Mouse (Mus musculus) right cerebral cortex, postnatal 25 days (tissue): ENCODE results near the gene Pde4dip.

Experiments
- DNase-seq: peaks from one replicate; pipeline ENCODE4 v3.0.0; 2022

Pde4dip gene

DNA sequence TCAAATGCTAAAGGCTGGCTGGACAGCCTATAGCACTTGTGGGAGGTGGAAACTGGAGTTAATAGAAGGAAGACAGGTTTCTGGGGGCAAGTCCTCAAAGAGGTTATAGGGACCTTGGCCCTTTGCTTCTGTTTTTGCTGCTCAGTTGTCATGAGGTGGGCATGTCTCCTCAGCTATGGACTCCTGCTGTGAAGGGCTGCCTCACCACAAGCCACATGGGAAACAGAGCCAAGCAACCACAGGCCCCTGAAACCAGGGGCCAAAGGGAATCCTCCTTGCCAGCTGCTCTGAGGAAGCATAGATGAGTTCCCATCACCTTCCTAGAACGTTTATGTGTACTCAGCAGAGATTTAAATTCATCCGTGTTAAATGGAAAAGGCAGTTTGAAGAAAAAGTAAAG is 45.9 kb downstream of the Pde4dip start:
- DNase-seq = no peak

DNA sequence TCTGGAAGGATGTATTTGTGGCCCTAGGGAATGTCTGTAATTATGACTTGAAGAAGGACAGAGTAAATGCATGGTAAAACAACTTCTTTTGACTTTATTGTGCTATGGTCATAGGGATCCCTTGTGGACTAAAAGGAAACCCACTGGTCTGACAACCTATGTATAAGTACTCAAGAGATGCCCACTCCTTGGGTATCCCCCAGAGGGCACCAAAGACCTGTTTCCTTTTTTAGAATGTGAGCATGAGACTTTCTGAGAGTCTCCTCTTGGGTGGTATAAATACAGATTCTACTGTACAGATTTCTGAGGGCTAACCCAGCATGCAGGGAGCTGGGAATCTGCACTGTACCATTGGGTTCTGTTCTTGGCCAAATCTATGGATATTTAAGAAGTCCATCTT is 48.1 kb downstream of the Pde4dip start:
- no peak for DNase-seq

DNA sequence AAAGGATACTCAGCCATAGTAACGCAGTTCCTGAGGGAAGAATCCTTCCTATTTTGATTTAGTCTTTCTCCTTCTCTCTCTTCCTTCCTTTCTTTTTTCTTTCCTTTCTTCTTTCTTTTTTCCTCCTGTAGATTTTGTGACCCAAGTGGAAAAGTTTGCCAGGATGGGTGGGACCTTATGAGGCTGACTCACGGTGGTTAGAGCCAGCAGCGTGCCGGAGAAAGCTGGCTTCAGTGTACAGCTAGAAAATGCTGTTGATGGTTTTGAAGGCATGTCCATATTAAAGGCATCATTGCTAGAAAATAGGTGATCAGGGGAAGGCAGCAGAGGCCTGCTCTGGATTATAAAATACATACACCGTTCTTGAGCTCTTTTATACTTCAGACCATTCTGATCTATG is 52.6 kb downstream of the Pde4dip start:
- DNase-seq = no peak

DNA sequence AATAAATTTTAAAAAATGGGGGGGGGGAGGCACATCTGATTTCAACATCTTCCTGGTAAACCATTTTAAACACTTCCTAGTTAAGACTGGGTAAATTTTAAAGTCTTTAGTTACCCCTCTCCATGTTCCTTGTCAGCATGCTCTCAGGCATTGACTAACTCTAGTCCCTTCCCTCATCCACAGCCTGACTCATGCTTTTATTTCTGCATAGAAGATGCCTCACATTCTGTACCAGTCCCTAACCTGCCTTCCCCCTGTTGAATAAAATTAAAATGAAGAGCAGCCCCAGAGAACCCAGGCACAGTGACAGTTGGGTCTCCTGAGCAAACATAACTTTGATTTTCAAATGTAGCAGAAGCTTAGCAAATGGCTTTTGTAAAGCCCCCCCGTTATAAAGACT is 53.9 kb downstream of the Pde4dip start:
- DNase-seq = no peak

DNA sequence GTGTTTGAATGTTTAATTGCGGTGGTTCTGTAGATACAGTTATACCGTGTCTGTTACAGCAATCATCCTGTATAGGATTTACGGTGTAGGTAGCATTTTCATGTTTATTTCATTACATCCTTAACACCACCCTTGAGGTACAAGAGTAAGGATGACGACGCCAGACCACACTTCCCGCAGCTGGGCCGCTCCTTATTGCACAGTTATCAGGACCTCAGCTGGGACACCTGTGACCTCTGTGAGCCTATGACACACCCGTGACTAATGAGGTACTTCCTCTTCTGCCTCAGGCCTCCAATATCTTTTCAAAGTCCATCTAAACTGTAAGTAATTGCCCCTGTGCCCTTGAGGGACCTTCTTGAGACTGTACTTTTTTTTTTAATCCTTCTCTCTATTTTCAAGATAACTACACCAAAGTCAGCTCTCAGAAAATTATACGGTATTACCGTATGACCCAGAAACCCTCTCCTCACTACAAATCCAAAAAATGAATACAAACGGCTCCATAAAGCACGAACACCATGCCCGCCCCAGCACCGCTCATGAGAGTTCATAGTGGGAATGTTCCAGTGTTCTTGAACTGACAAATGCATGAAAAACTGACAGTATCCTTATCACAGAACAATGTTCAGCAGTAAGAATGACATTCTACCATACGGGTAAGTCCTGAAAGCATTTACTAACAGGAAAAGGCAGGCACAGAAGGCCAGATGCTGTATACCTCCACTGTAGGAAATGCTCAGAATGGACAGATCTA is 56.8 kb downstream of the Pde4dip start:
- DNase-seq = no peak

DNA sequence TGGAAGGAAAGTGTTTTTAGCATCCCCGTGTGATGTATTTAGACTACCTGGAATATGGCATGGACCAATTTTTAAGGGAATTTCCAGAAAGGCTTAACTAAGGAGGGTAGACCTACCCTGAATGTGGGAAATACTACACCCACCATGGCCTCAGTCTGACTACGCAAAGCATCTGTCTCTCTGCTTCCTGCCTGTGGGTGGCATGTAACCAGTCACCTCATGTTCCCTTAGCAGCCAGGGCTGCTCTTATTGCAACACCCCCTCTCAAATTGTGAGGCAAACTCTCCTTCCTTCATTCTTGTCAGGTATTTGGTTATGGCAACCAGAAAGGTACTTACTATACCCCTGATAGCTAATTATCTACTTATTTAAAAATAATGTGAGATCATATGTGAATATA is 57.9 kb downstream of the Pde4dip start:
- no peak for DNase-seq

DNA sequence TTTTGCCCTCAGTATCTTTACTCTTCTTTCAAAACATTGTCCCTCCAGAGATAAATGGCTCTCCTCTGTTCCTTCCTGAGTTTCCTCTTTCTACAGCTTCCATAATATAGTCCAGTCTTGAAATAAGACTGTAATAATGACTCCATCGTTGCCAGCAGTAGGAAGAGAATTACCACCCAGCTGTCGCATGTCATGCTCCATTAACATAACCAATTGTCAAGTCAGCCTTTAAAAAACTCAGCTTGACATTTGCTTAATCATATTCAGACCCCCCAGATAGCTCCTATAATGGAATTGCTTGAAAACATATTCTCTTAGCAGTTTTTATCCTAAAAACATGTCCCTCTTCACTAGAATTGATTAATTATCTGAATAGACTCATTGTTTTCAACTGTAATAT is 58.4 kb downstream of the Pde4dip start:
- DNase-seq = no peak

DNA sequence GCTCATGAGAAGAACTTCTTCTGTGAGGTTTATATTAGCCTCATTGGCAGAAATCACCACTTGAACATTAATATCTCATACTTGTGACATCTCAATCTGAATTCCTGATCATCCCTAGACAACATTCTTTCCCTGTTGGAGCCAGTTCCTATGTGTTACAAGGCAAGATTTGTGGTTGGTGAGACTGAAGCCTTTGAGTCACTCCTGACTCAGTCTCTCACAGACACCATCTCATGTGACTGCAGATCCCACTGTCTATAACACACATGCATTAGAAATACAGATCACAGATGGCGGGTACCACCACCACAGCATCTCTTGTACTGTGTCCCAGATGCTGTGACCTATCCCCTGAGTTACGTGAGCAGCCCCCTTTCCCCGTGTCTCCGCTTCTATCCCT is 60.2 kb downstream of the Pde4dip start:
- no peak for DNase-seq

DNA sequence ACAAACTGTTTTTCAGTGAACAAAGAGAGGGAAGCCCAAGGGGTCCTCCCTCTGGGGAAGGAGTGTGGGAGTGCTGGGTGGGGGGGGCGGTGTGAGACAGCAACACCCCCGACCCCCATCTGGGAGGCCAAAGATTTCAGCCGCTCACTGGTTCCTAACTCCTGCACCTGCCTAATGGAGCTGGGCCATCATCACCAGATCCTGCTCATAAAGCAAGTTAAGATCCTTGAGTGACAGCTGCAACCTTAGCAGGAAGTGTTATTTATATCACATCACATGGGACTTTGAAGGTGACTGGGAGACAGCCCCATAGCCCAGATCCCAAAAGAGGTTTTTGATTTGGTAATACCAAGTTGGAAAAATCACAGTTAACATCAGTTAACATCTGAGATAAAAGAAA is 63.3 kb downstream of the Pde4dip start:
- no peak for DNase-seq

DNA sequence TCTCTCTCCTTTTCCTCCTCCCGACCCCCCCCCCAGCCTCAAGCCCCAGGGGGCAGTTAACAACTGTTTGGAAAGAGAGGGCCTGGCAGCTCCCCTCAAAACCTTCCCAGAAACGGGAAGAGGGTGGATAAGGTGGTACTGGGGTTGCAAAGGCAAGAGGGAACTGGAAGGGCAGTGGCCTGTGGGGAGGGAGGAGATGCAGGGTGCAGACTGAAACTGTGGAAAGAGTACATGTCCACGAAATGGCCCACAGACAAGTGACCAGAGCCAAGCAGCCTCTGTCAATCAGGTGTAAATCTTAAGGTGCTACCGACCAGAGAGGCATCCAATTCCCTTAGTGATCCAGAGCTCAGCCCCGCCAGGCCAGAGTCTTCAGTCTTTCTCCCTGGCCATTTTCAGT is 63.8 kb downstream of the Pde4dip start:
- DNase-seq = no peak

DNA sequence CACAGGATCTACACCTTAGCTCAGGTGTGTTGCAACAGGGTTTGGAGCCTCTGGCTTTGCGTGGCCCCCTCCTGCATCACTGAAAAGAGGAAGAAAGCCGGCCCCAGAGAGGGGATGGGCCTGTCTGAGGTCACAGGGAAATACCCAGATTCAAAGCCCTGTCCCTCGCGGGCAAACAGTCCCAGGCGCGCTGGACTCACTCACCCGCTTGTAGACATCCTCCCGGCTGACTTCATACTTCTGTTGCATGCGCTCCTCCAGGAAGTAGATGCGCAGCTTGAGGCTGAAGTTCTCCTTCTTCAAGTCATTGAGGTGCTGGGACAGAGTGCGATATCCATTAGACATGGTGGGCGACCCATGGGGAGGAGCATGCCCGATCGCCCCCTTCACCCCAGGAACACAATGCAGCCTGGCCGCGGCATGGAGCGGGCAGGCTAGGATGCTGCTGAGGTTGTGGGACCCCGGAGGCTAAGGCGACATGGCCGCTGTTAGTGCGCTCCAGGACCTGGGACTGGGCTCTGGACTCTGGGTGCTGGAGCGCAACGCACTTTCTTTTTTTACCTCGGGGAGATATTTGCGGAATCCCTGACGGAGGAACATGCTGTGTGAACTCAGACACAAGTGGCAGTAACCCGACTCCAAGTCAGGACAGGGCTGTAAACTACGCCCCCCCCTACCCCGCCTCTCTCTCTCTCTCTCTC is 64.3 kb downstream of the Pde4dip start:
- DNase-seq = no peak

DNA sequence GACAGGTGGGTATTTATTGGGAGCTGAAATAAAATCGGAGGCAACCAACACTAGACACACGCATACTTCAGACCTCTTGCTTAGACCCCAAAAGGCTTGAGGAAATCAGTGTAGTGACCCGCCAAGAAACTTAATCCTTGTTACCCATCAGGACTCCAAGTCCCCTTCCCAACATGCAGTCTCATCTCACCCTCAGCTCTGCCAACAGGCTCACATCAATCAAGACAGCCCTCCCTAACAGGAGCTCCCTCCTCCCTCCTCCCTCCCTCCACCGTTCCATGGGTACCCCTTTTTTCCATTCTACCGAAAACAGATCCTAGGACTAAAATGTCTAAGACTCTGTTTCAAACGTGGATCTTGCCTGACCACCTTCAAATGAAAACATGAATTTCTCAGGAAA is 65.1 kb downstream of the Pde4dip start:
- DNase-seq = no peak

DNA sequence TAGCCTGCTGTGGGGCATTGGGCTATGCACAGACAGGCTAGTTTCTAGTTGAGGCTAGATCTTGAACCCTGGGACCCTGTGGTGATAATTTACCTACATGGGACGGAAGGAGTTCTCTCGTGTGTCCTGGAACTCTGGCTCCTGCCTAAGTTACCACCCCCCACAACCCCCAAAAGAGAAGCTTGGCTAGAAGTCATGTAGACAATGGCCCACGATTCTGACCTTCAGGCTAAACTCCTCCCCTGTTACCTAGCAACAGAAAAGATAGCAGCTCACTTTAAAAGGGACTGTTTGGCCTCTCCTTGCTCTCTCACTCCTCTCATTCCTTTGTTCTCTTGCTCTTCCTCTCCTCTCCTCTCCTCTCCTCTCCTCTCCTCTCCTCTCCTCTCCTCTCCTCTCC is 69.5 kb downstream of the Pde4dip start:
- no peak for DNase-seq

DNA sequence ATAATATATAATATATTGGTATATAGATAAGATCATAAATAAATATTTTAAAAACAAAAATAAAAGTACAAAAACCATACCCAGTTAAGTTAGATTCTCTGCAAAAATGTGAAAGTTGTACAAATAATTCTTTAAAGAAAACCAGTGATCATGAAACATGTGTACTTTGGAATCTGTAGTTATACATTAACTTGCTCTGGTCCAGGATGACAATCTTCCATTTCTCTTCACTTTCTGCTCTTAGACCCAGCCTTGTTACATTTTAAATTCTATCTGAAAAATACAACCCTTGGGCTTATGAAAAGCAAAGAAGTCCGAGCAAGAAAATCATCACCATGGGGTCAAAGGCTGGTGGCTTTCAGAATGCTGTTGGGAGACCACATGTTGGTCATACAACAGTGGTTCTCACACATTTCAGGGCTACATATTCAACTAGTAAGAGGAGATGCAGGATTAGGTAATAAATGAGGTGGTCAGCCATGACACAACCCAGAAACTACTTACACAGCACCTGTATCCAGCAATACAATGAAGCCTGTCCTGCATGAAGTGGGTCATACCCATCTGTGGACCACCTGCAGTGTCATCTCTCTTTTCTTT is 70.0 kb downstream of the Pde4dip start:
- DNase-seq = no peak

DNA sequence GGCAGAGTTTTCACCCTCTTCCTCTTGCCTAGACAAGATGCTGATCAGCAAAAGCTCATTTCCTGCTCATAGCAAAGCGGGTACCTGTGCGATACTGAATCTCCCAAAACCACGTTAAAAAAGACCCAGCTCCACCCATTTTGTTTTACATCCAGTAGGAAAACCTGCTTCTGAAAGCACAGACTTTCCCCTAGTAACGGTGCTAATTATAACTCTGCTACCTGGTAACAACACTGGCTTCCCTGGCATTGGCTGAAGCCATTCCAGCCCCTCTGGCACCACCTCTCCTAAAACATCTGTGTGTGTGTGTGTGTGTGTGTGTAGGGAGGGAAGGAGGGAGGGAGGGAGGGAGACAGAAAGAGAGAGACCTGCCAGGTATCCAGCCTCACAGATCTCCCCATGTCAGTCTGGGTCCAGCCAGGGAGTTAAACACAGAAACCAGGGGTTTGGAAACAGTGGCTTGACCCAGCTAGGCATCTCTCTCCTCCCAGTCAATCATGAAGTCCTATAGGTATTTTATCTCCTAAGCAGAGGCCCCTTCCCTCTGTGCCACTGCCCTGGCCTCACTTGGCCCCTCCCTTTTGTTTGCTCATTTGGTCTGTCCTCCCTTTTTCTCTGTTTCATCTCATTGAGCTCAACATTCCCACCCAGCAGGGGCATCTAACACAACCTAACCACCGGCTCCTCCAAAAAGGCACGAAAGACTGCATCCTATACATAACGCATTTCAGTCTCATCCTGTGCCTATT is 76.7 kb downstream of the Pde4dip start:
- DNase-seq = peak; percentile 39

DNA sequence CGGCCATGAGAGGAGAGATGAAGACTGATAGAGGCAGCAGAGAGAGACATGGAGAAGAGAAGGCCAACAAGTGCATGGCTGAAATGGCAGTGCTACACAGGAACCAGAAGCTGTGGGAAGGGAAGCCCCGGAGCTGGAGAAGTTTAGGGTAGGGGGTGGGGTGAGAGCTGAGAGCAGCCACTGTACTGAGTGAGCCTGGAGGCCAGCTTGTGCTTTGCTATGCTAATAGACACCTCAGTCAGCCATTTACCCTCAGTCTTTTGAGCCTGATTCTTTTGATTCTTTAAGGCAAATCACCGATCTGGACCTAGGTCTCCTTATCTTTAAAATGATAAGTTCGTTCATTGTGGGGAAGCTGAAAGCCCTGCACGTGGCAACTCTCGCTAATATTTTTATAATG is 77.3 kb downstream of the Pde4dip start:
- DNase-seq = no peak

DNA sequence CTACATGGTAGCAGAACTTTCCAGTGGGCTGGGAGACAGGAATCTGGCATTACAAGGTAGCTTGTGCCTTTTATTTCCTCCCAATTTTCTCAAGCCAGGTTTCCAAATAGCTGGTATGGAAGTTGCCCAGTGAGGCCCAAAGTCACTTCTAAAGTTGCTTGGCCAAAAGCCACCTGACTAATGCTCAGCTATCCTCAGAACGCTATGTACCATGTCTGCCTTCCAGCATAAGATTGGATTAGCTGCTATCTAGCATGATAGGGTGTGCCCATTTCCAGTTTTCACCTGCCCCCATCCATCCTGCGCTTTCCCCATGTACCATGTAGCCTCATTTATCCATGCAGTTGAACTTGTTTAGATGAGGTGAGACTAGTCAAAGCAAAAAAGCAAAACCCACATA is 78.2 kb downstream of the Pde4dip start:
- DNase-seq = no peak

DNA sequence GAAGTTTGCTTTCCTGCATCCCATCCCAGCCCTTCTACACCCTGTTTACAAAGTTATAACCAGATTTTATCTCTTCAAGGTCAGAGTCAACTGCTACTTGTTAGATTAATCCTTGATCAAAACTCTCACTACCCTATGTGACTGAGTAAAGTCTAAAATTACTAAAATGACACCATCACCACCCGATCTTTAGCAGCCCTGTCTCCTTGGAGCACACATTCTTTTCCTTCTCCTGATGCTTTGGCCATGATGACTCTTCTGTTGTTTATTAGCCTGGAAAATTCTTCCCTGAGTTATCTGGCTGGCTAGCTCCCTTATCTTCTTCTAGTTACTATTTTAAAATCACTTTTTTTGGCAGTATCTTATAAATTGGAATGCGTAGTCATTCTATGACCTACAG is 82.9 kb downstream of the Pde4dip start:
- DNase-seq = no peak

DNA sequence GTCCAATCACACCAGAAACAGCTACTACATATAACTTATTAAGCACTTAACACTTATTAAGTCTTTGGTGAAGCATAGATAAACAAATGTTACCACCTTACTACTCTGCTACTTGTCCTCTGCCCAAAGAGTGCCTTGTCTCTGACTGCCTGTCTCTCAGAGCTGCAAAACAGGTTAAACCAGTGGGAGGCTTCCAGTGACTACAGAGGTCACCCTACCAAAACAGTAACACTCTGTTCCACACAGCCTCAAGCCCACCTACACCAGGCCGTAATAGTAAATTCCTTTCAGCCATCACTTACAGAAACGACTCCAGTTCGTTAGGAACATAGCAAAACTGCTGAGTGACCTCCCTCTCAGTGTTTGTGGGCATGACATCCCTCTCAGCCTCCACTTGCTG is 84.8 kb downstream of the Pde4dip start:
- DNase-seq = no peak

DNA sequence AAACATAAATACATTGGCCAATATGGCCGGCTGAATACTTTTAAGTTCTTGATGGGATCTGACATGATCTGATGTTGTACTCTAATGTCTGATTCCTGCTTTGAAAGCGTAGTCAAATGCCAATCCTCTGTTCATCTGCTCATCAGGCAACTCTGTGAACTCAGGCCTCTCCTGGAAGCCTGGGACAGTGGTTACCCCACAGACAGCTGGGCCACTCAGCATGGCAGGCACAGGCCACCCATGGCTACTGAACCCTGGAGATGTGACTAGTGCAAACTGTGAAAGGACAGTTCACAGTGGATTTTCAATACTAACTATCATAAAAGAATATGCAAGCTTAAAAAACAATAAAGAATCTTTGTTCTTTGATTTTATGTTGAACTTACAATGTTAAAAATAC is 85.6 kb downstream of the Pde4dip start:
- DNase-seq = no peak

DNA sequence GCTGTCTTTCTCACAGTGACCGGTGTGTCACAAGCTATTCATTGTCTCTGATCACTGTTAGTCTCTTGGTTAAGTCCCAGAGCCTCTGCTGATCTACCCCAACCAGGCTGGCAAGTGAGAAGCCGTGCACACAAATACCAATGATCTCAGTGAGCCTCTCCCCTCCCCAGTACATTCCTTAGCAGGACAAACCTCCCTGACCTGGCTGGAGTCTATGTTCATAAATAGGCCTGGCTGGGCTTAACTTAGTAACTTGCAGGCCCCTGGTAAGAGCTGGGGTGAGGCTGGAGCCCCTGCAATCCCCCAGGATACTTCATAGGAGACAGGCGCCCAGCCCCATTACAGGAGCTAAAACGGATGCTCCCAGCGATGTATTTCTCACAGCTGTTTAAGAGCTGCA is 86.2 kb downstream of the Pde4dip start:
- no peak for DNase-seq

DNA sequence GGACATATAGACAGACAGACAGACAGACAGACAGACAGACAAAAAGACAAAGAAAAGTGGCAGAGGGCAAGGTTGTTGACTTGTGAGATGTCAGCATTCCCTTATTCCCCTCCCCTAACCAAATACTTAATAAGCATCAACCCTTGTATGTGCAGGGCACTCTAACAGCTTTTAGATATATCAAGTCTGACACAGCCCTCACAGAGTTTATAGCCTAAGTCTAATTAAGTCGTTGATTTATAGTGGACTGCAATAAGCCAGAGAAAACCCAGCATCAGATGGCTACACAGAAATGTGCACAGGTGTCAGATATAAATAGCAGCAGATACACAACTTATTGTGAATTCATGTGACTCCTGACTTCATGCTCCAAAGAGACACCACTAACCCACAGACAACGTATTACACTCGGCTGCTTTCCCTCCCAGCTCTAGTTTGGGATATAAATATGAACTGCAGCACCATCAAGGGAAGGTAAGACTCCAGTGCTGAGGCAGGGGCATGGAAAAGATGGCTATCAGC is 87.3 kb downstream of the Pde4dip start:
- DNase-seq = no peak

DNA sequence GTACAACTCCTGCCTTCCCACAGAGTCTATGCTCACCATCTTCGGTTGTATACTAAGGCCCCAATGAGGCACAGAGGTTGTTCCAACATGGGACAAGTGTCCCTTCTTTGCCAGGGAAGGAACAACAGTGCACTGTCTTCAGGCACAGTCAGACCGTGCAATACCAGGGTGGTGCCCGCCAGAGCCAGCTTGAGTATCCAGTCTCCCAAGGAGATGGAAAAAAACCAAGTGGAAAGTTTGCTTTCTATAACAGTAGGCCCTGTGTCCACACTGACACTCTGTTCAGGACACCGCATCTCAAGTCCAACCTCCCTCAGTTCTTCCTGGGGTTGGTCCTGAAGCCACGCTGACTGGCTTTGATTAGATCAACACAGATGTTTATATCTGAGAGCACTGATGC is 87.8 kb downstream of the Pde4dip start:
- no peak for DNase-seq

DNA sequence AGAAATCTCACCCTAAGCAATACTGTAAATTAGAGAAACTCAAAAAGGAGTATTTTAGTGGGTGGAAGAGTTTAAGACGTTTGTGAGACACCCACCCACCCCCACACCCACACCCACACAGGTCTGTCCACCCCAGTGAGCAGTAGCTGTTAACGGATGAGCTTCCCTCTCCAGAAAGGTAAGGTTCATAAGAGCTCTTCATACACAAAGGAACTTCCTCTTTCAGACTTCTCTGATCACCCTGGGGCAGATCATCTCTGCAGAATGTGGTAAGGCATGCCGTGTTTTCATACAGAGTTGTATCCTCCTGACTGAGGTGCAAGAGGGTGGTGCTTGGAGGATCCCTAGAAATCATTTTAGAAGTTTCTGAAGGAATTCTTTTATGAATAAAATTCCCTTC is 88.5 kb downstream of the Pde4dip start:
- DNase-seq = no peak
